Mouse (Mus musculus) right cerebral cortex, postnatal 36 days (tissue): Measurements from ENCODE around the gene Hba-x.
"Not testable (repeated sequence)": the region's sequence is repeated elsewhere in the genome, so short reads cannot be mapped to it uniquely, and the experiment has no call there.

Experiments used
- DNase-seq, 2 experiments: peaks; one replicate each; pipeline ENCODE4 v3.0.0; 2022; ENCODE audit warnings: low spot score in 2 of 2, mixed read lengths in 1 of 2

Hba-x gene

GRCm38 (mm10) chr11:32250880-32251763, 25.1 kb upstream of the Hba-x start:
- DNase-seq, result no peak

- no peak for DNase-seq
Observed at GRCm38 (mm10) chr11:32253121-32253520, 23.1 kb upstream of the Hba-x start.

GRCm38 (mm10) chr11:32256146-32256545, 20.1 kb upstream of the Hba-x start:
- no peak for DNase-seq

- DNase-seq, result no peak
Observed at GRCm38 (mm10) chr11:32256566-32256965, 19.6 kb upstream of the Hba-x start.

- DNase-seq, result no peak
Observed at GRCm38 (mm10) chr11:32262674-32263415, 13.4 kb upstream of the Hba-x start.

- DNase-seq, result no peak
Observed at GRCm38 (mm10) chr11:32265117-32265738, 11.0 kb upstream of the Hba-x start.

- no peak for DNase-seq
Observed at GRCm38 (mm10) chr11:32266194-32266593, 10.0 kb upstream of the Hba-x start.

- no peak for DNase-seq
Observed at GRCm38 (mm10) chr11:32266776-32267175, 9.4 kb upstream of the Hba-x start.

- peak; percentile 93 for DNase-seq
Observed at GRCm38 (mm10) chr11:32267188-32267884, 8.9 kb upstream of the Hba-x start, which contains the start of gene Nprl3. Nprl3 (minus strand) TSS chr11:32267707.

- DNase-seq, result no peak
Observed at GRCm38 (mm10) chr11:32267964-32268363, 8.2 kb upstream of the Hba-x start.

- no peak for DNase-seq
Observed at GRCm38 (mm10) chr11:32268952-32269351, 7.2 kb upstream of the Hba-x start.

GRCm38 (mm10) chr11:32271178-32271577, 5.0 kb upstream of the Hba-x start:
- no peak for DNase-seq

- no peak for DNase-seq
Observed at GRCm38 (mm10) chr11:32277736-32278457, 1.7 kb downstream of the Hba-x start.

GRCm38 (mm10) chr11:32278458-32278957, 2.3 kb downstream of the Hba-x start:
- DNase-seq, result no peak

GRCm38 (mm10) chr11:32280646-32281045, 4.4 kb downstream of the Hba-x start:
- DNase-seq, result no peak

GRCm38 (mm10) chr11:32281416-32282144, 5.4 kb downstream of the Hba-x start:
- no peak for DNase-seq

GRCm38 (mm10) chr11:32283091-32283777, 7.0 kb downstream of the Hba-x start, which contains the start of gene Hba-a1:
Hba-a1 (plus strand) TSS chr11:32283511.
- DNase-seq, result not testable (repeated sequence)

- DNase-seq, result not testable (repeated sequence)
Observed at GRCm38 (mm10) chr11:32284582-32284981, 8.4 kb downstream of the Hba-x start.

- no peak for DNase-seq
Observed at GRCm38 (mm10) chr11:32285031-32285775, 9.0 kb downstream of the Hba-x start.
